Mouse (Mus musculus) E14TG2a.4 (cell line): ENCODE data around the gene Mrln.

ENCODE experiments used
- CTCF ChIP-seq: conservative IDR thresholded peaks from 2 replicates; pipeline ENCODE4 v1.5.1; 2014; ENCODE audit warnings: low read length
- NANOG ChIP-seq: IDR thresholded peaks from 2 replicates; pipeline ENCODE4 v1.6.1; 2014; ENCODE audit warnings: borderline replicate concordance, low read length, mixed read lengths

GRCm38 (mm10) chr10:70211281-70211680, 6.8 kb downstream of the Mrln start:
- TF ChIP-seq CTCF (no peak), NANOG (no peak)
